Mouse (Mus musculus): ENCODE data around the gene Aldh3b2.

- TF ChIP-seq POLR2A (IDR thresholded peaks at IDR 0.05; ENCODE audit: insufficient read depth, low read length) (no peak), CTCF (IDR thresholded peaks at IDR 0.05; ENCODE audit: low read depth, low read length) (no peak)
Measured at GRCm38 (mm10) chr19:3925859-3926258, 46.3 kb upstream of the Aldh3b2 start.
